Mouse (Mus musculus): Measurements from ENCODE around the gene Atg9a.
A peak's percentile ranks its signal among the peaks of the same experiment; 100 is the strongest.

Atg9a gene

GRCm38 (mm10) chr1:75168472-75169464 is 23.2 kb downstream of the Atg9a start, which contains the start of gene Zfand2b:
Gene Zfand2b (plus strand): TSS chr1:75168646.
- peak; percentile 97 for DNase-seq (ENCODE audit: low read depth)

- no peak for DNase-seq (ENCODE audit: low read depth)
These were observed 23.9 kb downstream of the Atg9a start for GRCm38 (mm10) chr1:75168093-75168471.

GRCm38 (mm10) chr1:75160256-75160617 is 31.8 kb downstream of the Atg9a start:
- DNase-seq (ENCODE audit: low read depth): no peak

- no peak for DNase-seq (ENCODE audit: low read depth)
These were observed 32.3 kb downstream of the Atg9a start for GRCm38 (mm10) chr1:75159540-75160255.

- peak; percentile 23 for DNase-seq (ENCODE audit: low read depth)
These were observed 33.0 kb downstream of the Atg9a start for GRCm38 (mm10) chr1:75158990-75159389.

GRCm38 (mm10) chr1:75155837-75156236 is 36.2 kb downstream of the Atg9a start:
- no peak for DNase-seq (ENCODE audit: low read depth)

GRCm38 (mm10) chr1:75148727-75149126 is 43.3 kb downstream of the Atg9a start:
- no peak for DNase-seq (ENCODE audit: low read depth)

- DNase-seq (ENCODE audit: low read depth): no peak
These were observed 44.4 kb downstream of the Atg9a start for GRCm38 (mm10) chr1:75147411-75148135.

GRCm38 (mm10) chr1:75145589-75145988 is 46.4 kb downstream of the Atg9a start:
- DNase-seq (ENCODE audit: low read depth): no peak

GRCm38 (mm10) chr1:75142301-75143261 is 49.4 kb downstream of the Atg9a start, which contains the start of the genes Cnppd1 and Retreg2:
Gene Cnppd1 (minus strand): TSS chr1:75142711.
Gene Retreg2 (plus strand): TSS chr1:75142778.
- peak; percentile 95 for DNase-seq (ENCODE audit: low read depth)

- peak; percentile 74 for DNase-seq (ENCODE audit: low read depth)
These were observed 50.4 kb downstream of the Atg9a start for GRCm38 (mm10) chr1:75141486-75142190.

GRCm38 (mm10) chr1:75140601-75141190 is 51.3 kb downstream of the Atg9a start:
- DNase-seq (ENCODE audit: low read depth): peak; percentile 48

- DNase-seq (ENCODE audit: low read depth): no peak
These were observed 53.5 kb downstream of the Atg9a start for GRCm38 (mm10) chr1:75138448-75138847.

- no peak for DNase-seq (ENCODE audit: low read depth)
These were observed 55.3 kb downstream of the Atg9a start for GRCm38 (mm10) chr1:75136730-75137129.

- no peak for DNase-seq (ENCODE audit: low read depth)
These were observed 55.7 kb downstream of the Atg9a start for GRCm38 (mm10) chr1:75136293-75136692.

GRCm38 (mm10) chr1:75133421-75134207 is 58.4 kb downstream of the Atg9a start, which contains the start of gene Slc23a3:
Gene Slc23a3 (minus strand): TSS chr1:75133890.
- DNase-seq (ENCODE audit: low read depth): no peak
